Mouse (Mus musculus) stomach, postnatal 0 days (tissue): Measurements from ENCODE around the gene Ptn. TPM values are rescaled to one million over a fixed set of nuclear protein-coding genes. Genes with fewer than 3 reads are reported as not detected.
"Not testable (repeated sequence)": the region's sequence is repeated elsewhere in the genome, so short reads cannot be mapped to it uniquely, and the experiment has no call there.

Experiments
- ATAC-seq: fragments of 200-750 bp; cut with Nextera tagmentation; 2 replicates; pipeline ENCODE4 v1.8.0; 2017; ENCODE audit not compliant: low FRiP score, low TSS enrichment
- DNase-seq: peaks from one replicate; pipeline ENCODE4 v3.0.0-alpha.2; 2016; ENCODE audit warnings: low spot score
- H3K27ac ChIP-seq: fragments of 300-500 bp; sonication (generic); replicated peaks from 2 replicates; pipeline ENCODE4 v1.5.1; 2014; ENCODE audit warnings: mild to moderate bottlenecking, control low read depth
- H3K27me3 ChIP-seq: fragments of 300-500 bp; sonication (generic); 2 replicates; pipeline ENCODE4 v1.6.1; 2014; ENCODE audit warnings: low read length; ENCODE audit not compliant: control insufficient read depth, insufficient read depth
- H3K36me3 ChIP-seq: fragments of 300-500 bp; sonication (generic); 2 replicates; pipeline ENCODE4 v1.6.1; 2014; ENCODE audit warnings: low read length, mixed read lengths; ENCODE audit not compliant: control insufficient read depth, insufficient read depth
- H3K4me1 ChIP-seq: fragments of 300-500 bp; sonication (generic); replicated peaks from 2 replicates; pipeline ENCODE4 v1.6.1; 2014; ENCODE audit warnings: antibody characterized with exemption; ENCODE audit not compliant: control insufficient read depth, insufficient read depth
- H3K4me2 ChIP-seq: fragments of 300-500 bp; sonication (generic); replicated peaks from 2 replicates; pipeline ENCODE4 v1.6.1; 2014; ENCODE audit warnings: low read depth, mild to moderate bottlenecking, control low read depth, moderate library complexity
- H3K4me3 ChIP-seq: fragments of 300-500 bp; sonication (generic); 2 replicates; pipeline ENCODE4 v1.5.1; 2014; ENCODE audit warnings: low read depth, low read length, control low read depth
- H3K9ac ChIP-seq: fragments of 300-500 bp; sonication (generic); 2 replicates; pipeline ENCODE4 v1.6.1; 2014; ENCODE audit warnings: mild to moderate bottlenecking, low read length, control low read depth, mixed read lengths
- H3K9me3 ChIP-seq: fragments of 300-500 bp; sonication (generic); 2 replicates; pipeline ENCODE4 v1.6.1; 2016; ENCODE audit warnings: low read length; ENCODE audit not compliant: control insufficient read depth
- CTCF ChIP-seq: IDR thresholded peaks from 2 replicates; pipeline ENCODE4 v1.5.1; 2016; ENCODE audit warnings: antibody characterized with exemption, low read depth, mild to moderate bottlenecking, moderate library complexity
- EP300 ChIP-seq: optimal IDR thresholded peaks from 2 replicates; pipeline ENCODE3; 2016; ENCODE audit warnings: antibody characterized with exemption
- WGBS: fragments of 180-500 bp; shearing (Covaris S2); extraction: QIAGEN DNeasy Blood & Tissue Kit; methylation state at CpG from one replicate; pipeline ENCODE4 v1.1.7; 2014; 5-methylcytosine and 5-hydroxymethylcytosine counted together
- polyA plus RNA-seq: library from polyadenylated mRNA; unstranded; fragments of >200 nt; fragmentation: Nextera tagmentation; extraction: Ambion mirVana; gene quantifications from 2 replicates; pipeline ENCODE4 v1.2.1, GENCODE M21; 2015

Gene Ptn
- polyA plus RNA-seq, 1 experiment from 2014 or later: 157 TPM

DNA sequence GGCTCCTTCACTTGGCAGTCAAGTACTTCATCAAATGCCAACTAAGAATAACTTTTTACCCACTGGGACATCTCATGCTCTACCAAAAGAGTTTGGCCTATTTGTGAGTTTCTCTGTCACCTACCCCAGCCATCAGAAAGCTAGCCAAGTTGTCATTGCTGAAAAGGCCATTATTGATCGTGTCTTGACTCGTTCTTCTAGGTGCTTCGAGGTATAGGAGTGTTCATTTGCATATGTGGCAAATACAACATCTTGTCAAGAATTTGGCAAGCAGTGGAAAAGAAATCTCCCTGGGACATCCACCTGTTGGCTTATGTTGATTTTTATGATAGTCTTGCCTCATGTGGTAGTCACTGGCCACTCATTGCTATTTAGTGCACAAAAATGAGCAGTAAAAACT, 43.1 kb downstream of the Ptn start:
- no peaks in the 10 kb centered on the region for H3K4me1 ChIP-seq
- no peak overlapping the region for H3K9ac ChIP-seq
- no peak overlapping the region for H3K27ac ChIP-seq
- WGBS: 77% methylated on average over 3 of the region's 3 CpGs
- no peak for DNase-seq
- TF ChIP-seq EP300: no peak
- TF ChIP-seq CTCF: no peak
- H3K4me3 ChIP-seq: no peak overlapping the region
- H3K27me3 ChIP-seq: no peaks in the 10 kb centered on the region
- H3K4me2 ChIP-seq: no peak overlapping the region
- H3K9me3 ChIP-seq: no peaks in the 10 kb centered on the region
- H3K36me3 ChIP-seq: no peaks in the 10 kb centered on the region
- ATAC-seq: no peak

GRCm38 (mm10) chr6:36755001-36755885, 54.8 kb downstream of the Ptn start:
- Histone ChIP-seq H3K4me1 (no peaks in the 10 kb centered on the region), H3K4me3 (no peak overlapping the region), H3K36me3 (no peaks in the 10 kb centered on the region), H3K4me2 (no peak overlapping the region), H3K27me3 (no peaks in the 10 kb centered on the region), H3K27ac (no peak overlapping the region; the same call in 1 of the 2 replicates), H3K9me3 (no peaks in the 10 kb centered on the region), H3K9ac (no peak overlapping the region)
- no peak for DNase-seq
- no peak for TF ChIP-seq CTCF
- no peak for TF ChIP-seq EP300
- 77% methylated on average over 10 of the region's 10 CpGs for WGBS
- ATAC-seq: no peak

- no peak overlapping the region for H3K9ac ChIP-seq
- no peaks in the 10 kb centered on the region for H3K27me3 ChIP-seq
- H3K4me3 ChIP-seq: no peak overlapping the region
- H3K9me3 ChIP-seq: no peaks in the 10 kb centered on the region
- no peak overlapping the region for H3K27ac ChIP-seq
- no peaks in the 10 kb centered on the region for H3K36me3 ChIP-seq
- ATAC-seq (no peak), DNase-seq (no peak)
- WGBS: 68% methylated on average over 6 of the region's 6 CpGs
- TF ChIP-seq EP300 (no peak), CTCF (no peak)
- H3K4me2 ChIP-seq: no peak overlapping the region
- H3K4me1 ChIP-seq: no peaks in the 10 kb centered on the region
These were observed 57.1 kb downstream of the Ptn start for GRCm38 (mm10) chr6:36752887-36753286.

- Histone ChIP-seq H3K4me2 (no peak overlapping the region), H3K4me3 (no peak overlapping the region), H3K9ac (no peak overlapping the region), H3K36me3 (0 out of 2 replicates have a peak, but pooled peaks cover 5% of the 10 kb centered on the region), H3K4me1 (no peaks in the 10 kb centered on the region), H3K27ac (no peak overlapping the region), H3K9me3 (no peaks in the 10 kb centered on the region), H3K27me3 (no peaks in the 10 kb centered on the region)
- TF ChIP-seq CTCF: no peak
- TF ChIP-seq EP300: no peak
- DNase-seq: no peak
- 88% methylated on average over 5 of the region's 5 CpGs for WGBS
- ATAC-seq: no peak
These were observed 70.2 kb downstream of the Ptn start for GRCm38 (mm10) chr6:36739811-36740210.

DNA sequence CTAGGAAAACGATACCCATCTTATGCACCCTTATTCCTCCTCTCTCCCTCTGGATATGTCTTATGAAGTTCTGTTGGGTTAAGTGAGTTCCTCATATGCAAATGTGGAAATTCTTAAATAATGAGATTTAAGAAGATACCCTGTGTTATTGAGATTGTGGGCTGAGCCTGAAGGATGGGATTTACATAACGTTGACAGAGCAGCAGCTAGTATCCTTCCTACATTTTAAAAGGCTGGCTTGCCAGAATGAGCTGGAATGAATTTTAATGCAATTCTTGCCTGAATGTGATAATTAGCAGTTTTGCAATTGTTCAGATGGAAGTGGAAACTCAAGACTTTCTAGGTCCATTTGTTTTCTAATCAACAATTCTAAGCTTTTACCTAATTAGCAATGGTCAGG, 73.3 kb downstream of the Ptn start:
- H3K27ac ChIP-seq: no peak overlapping the region
- 83% methylated on average over 2 of the region's 2 CpGs for WGBS
- H3K36me3 ChIP-seq: 0 out of 2 replicates have a peak, but pooled peaks cover 5% of the 10 kb centered on the region
- DNase-seq (no peak), ATAC-seq (no peak)
- no peak overlapping the region for H3K4me3 ChIP-seq
- no peak overlapping the region for H3K9ac ChIP-seq
- H3K4me1 ChIP-seq: no peaks in the 10 kb centered on the region
- no peak overlapping the region for H3K4me2 ChIP-seq
- TF ChIP-seq EP300 (no peak), CTCF (no peak)
- no peaks in the 10 kb centered on the region for H3K27me3 ChIP-seq
- no peaks in the 10 kb centered on the region for H3K9me3 ChIP-seq

GRCm38 (mm10) chr6:36735622-36736021, 74.4 kb downstream of the Ptn start:
- 64% methylated on average over 4 of the region's 4 CpGs for WGBS
- H3K4me1 ChIP-seq, H3K9me3 ChIP-seq, H3K27me3 ChIP-seq, H3K27ac ChIP-seq, H3K36me3 ChIP-seq, H3K9ac ChIP-seq, DNase-seq, H3K4me3 ChIP-seq, ATAC-seq, H3K4me2 ChIP-seq: not testable (repeated sequence)

DNA sequence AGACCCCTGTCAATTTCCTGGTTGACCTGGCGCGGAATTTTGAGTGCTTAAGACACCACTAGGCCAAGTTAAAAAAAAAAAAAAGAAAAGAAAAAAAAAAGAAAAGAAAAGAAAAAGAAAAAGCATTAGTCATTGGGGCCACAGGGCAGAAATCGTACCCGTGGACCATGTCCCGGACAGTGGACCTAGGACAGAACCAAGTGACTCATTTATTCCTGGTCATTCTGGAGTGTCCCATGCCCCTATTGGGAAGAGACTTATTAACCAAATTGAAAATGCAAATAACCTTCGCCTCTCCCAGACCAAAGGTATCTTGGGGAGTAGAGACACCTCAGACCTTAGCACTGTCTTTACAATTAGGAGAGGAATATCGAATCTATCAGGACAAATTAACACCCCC, 80.2 kb downstream of the Ptn start:
- DNase-seq, H3K4me2 ChIP-seq, H3K27me3 ChIP-seq, H3K4me1 ChIP-seq, H3K9ac ChIP-seq, H3K4me3 ChIP-seq, H3K9me3 ChIP-seq, ATAC-seq, H3K36me3 ChIP-seq, H3K27ac ChIP-seq: not testable (repeated sequence)
- WGBS: 97% methylated on average over 7 of the region's 7 CpGs
